Mouse (Mus musculus): ENCODE data around the gene Tspan13.

Gene Tspan13

GRCm38 (mm10) chr12:35977633-35978246, 64.6 kb downstream of the Tspan13 start:
- DNase-seq (ENCODE audit: low spot score): no peak

GRCm38 (mm10) chr12:35975898-35976297, 66.4 kb downstream of the Tspan13 start:
- no peak for DNase-seq (ENCODE audit: low spot score)

- DNase-seq (ENCODE audit: low spot score): no peak
Measured at GRCm38 (mm10) chr12:35966768-35967141, 75.5 kb downstream of the Tspan13 start.

GRCm38 (mm10) chr12:35966098-35966767, 76.1 kb downstream of the Tspan13 start:
- DNase-seq (ENCODE audit: low spot score): no peak
